Mouse (Mus musculus): Measurements from ENCODE around the gene Kirrel3.

The Kirrel3 gene

DNA sequence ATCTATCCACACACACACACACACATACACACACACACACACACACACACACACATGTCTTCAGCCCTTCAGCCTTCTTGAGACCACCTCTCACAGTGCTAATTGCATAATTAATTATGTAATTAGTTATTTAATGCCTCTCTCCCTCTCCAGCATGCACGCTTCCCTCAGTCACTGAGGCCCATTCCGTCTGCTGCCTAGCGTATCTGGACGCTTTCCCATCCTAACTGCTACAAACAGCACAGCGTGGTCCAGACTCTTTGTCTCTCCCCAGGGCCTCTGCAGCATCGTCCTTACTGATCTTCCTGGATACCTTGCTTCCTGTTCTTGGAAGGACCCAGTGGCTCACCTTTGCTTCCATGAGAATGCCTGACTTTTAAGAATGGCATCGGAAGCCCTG lies 270.4 kb downstream of the Kirrel3 start:
- DNase-seq: no peak

DNA sequence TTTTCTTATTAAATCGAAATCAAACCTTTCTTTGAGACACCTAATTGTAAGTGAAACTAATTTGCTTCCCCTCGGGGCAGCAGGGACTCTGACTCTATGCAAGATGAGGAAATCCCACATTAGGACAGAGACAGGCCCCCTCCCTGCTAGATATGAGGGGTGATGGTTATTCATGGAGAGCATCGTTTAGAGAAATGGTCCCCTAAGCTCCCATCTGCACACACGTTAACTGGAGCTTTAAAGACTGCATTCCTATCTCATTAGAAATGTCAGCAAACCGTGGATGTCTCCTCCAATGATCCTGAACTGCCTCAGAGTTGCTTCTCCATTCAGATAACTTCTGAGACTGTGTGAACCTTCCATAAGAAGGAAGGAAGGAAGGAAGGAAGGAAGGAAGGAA lies 273.2 kb downstream of the Kirrel3 start:
- no peak for DNase-seq

DNA sequence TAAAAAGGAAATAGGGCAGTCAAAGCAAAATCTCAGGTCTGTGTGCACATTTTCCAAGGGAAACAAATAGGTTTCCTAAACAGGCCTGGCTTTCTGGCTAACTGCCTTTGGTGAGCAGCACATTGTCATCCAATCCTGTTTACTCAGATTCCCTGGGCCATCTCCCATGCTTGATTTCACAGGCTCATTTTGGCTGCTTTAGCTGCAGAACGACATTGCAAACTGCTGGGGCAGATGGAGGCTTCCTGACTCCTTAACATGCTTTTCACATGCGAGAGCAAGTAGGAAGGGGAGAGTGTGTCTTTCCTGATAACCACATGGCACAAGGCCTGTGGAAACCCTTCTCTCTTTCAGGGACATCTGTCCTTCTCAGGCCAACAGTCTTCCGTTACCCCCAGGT lies 274.8 kb downstream of the Kirrel3 start:
- DNase-seq: no peak

DNA sequence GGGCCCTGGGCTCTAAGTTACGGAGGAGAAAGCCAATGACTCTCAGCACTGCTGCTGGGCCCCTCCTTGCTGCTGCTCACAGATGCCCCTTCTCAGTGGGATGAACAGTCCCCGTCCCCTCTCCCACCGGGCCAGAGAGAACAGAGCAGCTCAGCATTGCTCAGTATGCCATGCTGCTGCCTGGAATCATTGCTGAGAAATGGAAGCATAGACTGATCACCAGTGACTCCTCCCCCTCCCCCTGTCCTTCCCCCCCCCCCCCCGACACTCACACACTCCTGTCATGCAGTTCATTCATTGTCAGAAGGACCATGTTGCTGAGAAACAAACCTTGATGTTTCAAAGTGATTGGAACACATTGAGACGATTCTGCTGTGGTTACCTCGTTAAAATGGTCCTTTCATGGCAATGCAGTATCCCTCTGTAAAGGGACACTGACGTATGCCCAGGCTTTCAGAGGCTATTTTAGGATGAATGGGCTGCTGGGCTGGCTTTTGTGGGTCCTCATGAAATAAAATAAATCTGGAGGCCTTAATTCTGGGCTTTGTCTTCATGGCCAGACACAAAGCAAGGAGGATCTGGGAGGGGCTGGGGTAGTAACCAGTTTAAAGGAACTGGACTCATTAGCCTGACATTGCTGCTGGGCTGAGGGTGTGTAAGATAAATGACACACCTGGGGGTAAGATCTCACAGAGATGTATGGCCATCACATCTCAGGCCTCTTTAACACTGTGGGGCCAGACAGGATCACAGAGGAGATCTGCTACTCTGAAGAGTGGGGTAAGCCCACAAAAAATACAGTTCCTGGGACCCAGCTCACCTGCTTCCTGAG lies 281.3 kb downstream of the Kirrel3 start:
- no peak for DNase-seq

DNA sequence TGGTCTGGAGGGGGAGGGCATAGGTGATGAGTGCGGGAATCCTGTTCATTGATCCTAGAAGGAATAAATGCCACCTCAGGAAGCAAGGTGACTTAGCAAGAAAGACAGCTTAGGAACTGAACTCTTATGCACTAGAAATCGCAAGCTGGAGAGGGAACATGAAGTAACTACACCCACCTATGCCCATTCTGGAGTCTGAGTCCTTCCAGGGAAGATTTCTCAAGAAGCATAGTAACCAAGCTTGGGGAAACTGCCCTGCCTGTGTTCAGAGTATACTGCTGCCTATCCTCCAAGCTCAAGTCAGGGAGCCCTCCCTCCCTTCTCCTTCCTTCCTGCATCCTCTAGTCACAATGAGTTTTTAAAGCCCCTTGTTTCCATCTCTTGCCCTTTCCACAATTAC lies 283.3 kb downstream of the Kirrel3 start:
- DNase-seq: no peak

DNA sequence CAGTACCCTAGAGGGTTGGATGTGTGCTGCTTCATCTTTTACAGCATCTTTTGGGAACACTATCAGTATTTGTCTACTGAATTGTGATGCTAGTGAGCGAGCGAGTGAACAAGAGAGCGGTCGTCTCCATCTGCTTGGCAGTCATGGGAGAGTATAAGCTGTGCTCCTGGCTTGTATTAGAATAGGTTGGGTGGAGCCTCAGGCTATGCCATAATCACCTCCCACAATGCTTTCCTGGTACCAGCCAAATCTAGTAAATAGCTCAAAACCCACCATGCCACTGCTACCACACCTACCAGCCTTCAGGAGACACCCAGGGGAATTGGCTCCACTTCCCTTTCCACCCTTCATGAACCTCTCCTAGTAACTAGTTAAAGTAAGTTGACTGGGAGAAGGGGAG lies 285.3 kb downstream of the Kirrel3 start:
- no peak for DNase-seq

DNA sequence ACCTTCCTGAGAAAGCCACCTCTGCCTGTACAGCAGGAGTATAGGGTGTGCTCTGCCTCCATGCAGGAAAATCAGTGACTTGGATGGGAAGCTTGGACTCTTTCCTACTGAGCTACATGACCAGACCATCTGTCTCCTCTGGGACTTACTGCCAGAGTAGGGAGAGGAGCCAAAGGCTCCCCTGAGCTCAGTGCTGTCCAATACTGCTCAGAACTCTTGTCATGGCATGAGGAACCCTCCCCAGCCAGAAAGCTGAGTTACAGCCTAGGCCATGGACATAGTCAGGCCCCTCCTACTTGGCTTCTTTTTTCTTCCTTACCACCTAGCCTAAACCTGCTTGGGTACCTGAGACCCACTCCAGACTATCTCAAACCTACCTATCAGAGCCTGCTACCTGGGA lies 285.7 kb downstream of the Kirrel3 start:
- no peak for DNase-seq

DNA sequence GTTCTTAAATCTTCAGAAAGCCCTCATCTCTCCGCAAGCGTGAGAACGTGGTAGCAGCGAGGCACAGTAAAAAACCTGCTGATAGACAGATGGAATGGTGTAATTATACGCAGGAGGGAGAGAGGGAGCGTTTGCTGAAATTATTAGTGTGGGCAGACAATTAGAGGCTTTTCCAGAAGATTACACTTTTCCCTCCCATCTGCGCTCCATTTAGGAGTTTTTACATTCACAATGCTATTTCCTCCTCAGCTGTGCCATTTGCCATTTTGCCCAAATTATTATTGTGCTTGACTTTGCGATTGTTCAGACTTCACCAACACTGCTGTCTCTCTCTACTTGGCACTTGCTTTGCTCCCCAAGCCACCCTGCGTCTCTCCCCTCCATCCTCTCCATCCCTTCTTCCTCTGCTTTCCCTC lies 286.3 kb downstream of the Kirrel3 start:
- DNase-seq: no peak

DNA sequence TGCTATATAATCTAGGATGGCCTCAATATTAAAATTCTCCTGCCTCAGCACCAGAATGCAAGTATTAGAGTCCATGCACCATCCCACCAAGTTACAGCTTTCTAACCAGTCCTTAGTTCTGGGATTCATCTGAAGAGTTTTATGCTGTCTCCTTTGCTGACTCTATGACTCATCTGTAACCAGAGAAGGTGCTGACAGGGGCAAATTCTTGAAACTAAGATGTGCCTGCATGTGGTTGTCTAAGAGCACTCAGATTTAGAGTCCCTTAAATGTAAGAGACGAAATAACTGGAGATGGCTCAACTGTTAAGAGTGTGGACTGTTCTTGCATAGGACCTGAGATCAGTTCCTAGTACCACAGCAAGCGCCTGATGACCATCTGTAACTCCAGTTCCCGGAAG lies 295.7 kb downstream of the Kirrel3 start:
- no peak for DNase-seq

DNA sequence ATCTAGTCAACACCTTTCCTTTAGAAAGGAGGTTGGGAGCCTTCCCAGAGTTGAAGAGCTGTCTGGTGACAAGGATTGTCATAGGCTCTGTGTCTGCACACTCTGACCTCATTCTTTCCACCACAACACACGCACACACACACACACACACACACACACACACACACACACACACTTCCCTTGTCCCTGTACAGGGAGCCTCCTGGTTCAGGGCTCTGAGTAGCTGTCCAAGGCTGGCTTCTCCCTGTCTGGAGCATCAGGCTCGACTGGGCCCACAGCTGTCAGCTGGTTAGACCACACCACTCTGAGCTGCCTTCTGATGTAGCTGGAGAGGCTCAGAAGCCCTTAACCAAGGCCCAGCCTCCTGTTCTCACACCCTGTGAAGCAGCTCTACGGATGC lies 302.2 kb downstream of the Kirrel3 start:
- no peak for DNase-seq

DNA sequence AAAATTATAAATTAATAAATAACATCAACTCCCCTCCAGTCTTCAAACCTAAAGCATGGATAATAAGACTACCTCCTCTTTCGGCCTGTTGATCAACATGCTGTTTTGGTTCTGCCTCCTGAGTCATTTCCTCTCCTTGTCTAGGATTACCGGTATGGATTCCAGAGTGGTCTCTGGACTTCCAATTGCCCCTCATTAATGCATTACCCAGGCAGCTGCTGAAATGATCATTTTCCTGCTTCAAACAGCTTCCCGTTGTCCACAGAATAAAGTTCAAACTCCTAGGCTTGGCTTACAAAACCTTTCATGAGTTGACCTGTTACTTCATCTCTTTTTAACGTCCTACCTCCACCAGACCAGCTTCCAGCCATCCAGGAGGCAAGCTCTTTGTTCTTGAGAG lies 309.5 kb downstream of the Kirrel3 start:
- DNase-seq: no peak

DNA sequence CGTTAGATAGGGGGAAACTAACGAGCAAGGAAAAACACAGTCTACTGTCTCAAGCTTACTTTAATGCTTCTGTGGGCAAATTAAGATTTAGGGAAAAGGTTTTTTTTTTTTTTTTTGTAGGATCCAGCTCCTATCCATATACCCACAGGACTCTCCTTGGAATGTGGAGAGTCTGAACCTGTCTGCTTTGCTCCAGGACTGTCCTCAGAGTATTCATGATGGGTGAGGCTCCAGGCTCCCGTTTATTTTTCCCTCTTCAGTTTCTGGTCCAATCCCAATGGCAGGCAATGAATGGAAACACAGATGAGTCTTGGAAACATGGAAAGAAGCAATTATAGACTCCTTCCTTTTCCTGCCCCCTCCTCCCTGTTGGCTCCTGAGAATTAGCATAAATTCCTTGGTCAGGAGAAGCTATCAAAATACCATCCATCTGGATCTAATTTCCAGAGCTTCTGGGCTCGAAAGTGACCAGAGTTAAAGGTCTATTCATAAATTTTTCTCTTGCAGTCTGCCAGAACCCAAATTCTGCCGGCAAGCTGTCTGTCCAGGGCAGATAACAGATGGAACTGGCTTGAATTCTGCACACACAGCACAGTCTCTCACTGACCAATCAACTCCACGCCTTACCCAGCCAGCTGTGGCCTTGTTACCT lies 312.1 kb downstream of the Kirrel3 start:
- DNase-seq: no peak

DNA sequence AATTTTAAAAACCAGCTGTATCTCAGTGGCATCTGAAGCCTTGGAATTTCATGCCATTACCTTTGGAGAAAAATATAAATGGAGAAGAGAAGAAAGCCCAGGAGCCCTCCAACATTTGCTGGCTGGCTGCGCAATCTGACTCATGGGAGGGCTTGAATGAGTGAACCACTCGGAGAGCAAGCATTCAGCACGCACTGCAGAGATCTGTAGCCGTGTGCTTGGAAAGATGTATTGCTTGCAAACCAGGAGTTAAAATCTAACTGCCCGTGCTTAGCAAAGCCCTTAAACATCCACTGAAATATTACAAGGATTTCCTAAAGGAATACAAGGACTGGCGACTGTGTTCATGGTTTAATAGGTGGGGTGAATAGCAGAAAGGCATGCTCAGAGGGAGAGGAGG lies 316.0 kb downstream of the Kirrel3 start:
- no peak for DNase-seq

DNA sequence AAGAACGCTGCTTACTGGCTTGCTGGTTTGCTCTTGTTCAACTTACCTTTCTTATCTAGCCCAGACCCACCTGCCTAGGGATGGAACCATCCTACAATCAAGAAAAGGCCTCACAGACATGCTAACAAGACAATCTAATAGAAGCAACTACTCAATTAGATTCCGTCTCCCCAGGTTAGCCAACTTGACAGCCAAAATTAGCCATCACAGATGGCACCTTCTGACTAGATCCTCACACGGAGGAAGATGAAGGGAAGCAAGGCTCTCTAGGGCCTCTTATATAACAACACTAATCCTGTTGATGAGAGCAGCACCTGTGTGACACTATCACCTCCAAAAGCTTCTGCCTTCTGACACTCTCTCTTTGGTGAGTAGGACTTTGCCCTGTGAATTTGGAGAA lies 321.2 kb downstream of the Kirrel3 start:
- DNase-seq: no peak

DNA sequence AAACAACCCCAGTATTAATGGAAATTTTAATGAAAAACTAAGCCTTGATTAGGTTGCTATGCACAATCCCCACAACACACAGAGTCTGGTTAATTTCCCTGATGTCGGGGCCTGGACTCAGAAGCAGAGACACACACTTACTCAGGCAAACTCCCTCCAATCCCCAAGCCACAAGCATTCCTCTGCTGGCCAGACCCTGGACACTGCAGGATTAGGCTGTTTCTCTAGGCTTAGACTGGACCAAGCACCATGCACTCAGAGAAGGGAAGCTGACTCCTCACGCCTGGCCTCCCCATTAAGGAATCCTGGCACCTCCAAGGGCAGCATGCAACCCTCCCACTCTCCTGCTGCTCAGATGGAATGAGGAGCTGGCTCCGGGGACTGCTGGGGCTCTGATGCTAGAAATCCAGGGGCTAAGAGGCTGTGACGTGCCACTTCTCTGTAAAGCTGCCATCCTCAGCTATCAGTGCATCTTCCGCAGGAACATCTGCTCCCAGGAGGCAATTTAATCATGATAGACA lies 324.4 kb downstream of the Kirrel3 start:
- DNase-seq: no peak

DNA sequence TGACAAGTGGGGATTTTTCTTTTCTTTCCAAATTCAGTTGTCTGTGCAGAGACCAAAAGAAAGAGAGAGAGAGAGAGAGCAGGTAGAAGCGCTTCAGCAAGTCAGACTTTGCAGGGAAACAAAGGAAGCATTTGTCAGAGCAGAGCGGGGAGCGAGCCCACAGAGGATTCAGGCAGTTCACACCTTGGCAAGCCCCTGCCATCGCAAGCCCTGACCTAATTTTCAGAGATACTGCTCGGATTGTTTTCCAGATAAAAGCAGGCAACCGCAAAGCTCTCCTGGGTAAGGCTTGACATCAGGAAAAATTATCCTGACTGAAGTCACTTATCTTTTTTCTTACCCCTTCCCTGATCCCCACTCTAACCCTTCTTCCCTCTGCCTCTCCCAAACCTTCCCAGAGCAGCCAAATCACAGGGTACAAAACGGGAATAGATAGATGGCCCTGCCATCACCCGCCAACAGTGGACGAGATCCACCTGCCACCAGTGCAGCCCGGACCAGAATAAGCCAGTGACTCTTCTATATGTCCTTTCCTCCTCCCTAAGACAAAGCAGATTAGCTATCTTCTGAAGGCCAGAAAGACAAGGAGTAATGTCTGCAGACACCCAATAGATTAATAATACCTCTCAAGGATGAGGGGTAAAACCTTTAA lies 332.8 kb downstream of the Kirrel3 start:
- DNase-seq: no peak

DNA sequence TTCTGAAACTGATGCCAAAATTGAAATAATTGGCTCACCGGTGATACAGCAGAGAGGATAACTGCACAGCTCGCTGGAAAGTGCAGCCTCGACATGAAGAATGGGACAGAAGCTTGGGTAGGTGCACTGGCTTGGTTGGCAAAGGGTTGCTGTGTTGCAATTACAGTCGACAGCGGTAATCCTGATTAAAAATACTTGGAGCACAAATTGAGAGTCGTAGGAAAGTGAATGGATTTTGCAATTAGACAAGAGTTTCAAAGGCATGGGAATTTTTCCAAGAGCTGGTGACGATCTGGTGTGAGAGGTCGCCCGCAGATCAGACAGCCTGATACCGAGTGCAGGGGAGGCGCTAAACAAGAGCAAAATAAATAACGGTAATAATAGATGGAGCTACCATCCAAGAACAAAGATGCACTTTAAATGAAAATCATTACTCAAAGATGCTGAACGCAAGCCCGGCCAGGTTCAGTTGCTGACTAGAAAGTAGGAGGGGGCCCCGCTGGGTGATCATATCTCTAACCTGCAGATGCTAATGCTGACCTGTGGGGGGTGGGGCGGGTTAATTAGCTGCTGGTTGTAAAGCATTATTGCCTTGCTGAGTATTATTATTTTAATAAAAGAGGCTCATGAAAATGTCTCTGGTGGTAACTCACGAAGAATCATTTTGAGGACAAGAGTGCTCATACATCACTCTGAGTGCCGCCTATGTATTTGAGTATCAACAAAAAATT lies 338.8 kb downstream of the Kirrel3 start:
- no peak for DNase-seq

DNA sequence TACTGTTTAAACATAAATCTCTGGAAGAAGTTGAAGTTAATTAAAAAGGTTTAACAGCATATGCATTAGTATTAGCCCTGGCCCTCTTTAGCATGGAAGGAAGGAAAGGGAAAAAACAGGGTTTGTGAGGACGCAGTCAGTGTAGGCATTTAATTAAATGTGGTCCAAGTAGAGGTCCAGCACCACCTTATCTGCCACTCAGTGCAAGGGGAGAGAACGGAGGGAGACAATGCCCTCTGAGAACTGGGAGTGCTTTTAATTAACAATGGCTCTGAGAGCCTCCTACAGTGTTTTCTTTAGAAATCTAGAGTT lies 339.4 kb downstream of the Kirrel3 start:
- no peak for DNase-seq

DNA sequence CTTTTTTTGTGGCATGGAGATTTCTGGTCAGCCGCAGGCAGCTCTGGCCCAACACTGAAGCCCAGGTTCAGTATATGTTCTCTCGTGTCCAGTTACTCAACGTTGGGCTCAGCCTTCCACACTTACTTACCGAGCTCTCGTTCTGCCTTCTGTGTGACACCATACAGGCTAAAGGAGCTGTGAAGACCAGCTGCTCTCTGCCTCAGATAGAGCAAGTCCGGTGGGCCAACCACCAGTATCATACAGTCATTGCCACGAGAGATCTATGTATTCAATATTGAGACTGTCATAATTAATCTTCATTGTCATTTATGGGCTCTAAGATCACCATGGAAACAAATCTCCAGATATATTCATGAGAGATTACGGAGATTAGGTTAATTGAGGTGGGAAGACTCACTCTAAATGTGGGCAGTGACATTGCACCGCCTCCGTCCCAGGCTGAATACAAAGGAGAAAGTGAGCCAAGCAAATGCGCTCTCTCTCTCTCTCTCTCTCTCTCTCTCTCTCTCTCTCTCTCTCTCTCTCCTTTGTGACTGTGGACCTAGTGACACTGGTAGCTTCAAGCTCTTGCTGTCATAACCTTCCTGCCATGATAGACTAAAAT lies 339.8 kb downstream of the Kirrel3 start:
- no peak for DNase-seq

DNA sequence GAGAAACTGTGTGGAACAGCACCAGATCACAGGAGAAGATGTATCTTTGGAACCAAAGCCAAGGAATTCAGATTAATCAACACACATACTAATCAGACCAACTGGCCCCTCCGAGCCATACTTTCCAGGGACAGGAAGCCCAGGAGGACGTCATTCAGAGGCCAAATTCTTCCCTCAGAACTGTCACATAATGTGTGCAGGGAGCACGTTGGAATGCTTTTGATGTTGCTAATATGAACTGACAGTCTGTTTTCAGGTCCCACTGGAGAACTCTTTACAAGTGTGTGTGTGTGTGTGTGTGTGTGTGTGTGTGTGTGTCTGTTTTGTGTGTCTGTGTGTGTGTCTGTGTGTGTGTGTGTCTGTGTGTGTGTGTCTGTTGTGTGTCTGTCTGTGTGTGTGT lies 345.0 kb downstream of the Kirrel3 start:
- DNase-seq: no peak

DNA sequence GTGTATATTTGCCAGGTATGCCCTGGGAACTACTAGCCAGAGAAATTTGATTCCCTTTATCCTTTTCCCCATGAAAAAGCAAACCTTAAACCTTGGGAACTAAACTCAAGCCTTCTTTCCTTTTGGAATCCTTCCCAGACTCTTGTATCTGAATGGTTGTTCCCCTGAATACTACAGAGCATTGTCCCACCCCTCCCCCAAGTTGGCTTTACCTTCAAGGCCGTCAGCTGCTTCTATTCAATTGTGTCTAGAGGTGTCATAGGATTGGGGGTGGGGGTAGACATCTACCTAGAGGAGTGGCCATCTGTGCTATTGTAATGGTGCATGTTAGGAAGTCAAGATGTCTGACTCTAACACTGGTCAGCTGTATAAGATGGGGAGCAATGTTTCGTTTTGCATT lies 351.1 kb downstream of the Kirrel3 start:
- DNase-seq: no peak

DNA sequence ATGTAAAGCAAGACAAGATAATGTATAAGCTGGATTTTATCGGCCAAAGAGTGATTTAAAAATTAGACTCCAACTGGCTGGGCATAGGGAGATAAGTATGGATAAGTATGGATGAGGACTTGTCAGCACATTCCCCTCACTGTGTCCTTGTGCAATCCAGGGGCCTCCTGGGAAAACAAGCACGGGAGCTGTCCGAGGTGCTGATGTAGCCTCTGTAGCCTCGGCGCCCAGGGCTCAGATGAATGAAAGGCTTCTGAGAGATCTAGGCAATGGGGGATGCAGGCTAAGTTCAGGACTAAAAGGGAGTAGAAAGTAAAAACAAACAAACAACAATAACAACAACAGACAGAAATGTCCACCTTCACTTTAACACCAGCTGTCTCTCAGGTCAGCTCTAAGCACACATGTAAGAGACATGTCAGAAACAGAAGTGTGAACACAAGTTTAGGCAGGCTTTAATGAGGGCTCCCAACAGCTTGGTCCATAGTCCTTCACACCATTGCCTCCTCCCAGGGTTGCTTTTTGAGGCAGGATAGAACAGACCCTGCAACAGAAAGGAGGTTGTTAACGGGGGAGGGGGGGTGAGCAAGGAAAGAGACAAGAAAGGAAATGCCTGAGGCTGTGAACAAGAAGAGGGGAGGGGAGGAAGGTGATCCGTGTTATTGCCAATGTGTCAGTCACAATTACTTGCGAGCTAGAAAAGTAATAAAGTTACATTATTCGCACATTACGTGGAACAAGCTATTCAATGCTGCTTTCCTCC lies 352.2 kb downstream of the Kirrel3 start:
- no peak for DNase-seq
